Mouse (Mus musculus) ovary, adult 10 weeks (tissue): Measurements from ENCODE around the gene Lkaaear1. TPM values are rescaled to one million over a fixed set of nuclear protein-coding genes. Genes with fewer than 3 reads are reported as not detected.

ENCODE experiments used
- polyA plus RNA-seq: library from polyadenylated mRNA; stranded (reverse); fragments of 350-450 nt; fragmentation: Illumina TruSeq; extraction: RNeasy Lipid Tissue Mini Kit (QIAGEN cat#74804); gene quantifications from one replicate; pipeline ENCODE4 v1.2.3, GENCODE M21; 2014

Gene Lkaaear1
- polyA plus RNA-seq: not detected

DNA sequence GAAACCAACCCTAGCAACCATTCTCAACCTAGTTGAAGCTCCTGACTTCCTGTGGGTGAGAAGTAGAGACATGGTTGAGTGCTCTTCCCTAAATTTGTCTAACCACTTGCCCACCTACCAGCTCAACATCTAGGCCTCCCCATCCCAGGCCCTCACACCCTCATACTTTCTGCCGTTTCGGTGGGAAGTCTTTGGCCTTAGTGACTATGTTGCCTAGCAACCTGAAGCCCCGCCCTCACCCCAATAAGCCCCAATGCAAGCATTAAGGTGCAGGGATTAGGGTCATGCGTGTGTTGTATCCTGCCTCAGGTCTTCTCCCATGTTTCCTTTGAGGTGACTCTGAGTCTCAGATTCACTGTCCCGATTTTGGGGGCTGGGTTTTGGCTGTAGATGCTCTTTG, at the start of gene Lkaaear1:
TSS of gene Lkaaear1 (minus strand) at position 202 of the 400 bp plus-strand sequence.

DNA sequence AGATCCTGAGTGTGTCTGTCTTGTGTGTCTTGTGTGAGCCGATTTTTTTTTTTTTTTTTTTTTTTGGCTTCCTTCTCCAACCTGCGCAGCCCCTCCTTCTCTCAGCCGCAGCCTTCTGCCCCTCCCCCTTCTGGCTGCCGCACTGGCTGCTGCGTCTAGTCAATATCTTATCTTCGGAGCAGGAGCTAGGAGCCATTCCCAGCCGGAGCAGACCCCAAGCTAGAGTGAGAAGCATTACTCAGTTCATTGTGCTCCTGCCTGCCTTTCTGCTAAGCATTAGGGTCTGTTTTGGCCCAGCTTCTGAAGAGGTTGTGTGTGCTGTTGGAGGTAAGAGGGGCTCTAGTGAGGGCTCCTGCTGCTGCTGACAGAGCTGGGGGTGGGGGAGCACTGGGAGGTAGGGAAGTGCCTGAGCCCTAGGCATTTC, 16.7 kb upstream of the Lkaaear1 start, which contains the start of gene Oprl1:
TSS of gene Oprl1 (plus strand) at position 114 of the 424 bp plus-strand sequence.

DNA sequence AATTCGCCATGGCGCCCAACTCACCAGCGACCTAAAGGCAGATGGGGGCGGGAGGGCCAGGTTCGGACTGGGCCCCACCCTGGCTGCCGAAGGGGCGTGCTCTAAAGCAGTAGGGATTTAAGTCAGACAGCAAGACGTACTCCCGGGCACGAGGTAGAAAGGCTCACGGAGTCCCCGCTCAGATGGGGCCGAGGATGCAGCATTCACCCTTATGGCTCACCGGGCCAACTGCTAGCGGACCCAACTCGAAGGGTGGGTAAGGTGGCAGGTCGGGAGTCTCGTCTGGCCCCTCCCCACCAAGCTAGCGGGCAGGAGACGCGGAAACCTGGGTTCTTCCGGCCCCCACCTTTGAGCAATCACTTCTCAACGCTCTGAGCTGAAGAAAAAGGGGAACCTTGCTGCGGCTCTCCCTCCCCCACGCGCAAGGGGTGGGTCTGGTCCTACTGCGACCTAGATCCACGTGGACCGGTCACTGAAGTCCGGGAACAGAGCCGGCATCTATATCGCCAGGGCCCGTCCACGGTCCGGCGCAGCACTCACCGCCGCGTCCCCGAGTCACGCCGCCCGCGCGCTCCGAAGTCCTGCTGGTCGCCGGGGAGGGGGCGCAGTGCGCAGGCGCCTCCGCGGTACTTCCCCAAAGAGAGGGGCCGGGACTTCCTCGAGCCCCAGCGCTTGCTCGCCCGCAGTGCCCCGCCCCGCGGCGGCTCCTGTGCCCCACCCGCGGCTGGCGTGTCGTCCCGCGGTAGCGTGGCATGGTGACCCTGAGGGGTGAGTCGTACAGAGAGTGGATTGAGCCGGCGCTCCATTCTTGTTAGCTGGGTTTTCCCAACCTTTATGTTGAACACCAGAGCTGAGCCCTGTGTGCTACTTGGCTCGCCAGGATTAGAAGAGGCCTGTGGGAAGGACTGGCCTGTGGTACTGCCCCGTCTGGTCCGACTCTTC, 4.6 kb downstream of the Lkaaear1 start, which contains the start of gene Rgs19:
TSS of gene Rgs19 (minus strand) at position 639 of the 942 bp plus-strand sequence.

DNA sequence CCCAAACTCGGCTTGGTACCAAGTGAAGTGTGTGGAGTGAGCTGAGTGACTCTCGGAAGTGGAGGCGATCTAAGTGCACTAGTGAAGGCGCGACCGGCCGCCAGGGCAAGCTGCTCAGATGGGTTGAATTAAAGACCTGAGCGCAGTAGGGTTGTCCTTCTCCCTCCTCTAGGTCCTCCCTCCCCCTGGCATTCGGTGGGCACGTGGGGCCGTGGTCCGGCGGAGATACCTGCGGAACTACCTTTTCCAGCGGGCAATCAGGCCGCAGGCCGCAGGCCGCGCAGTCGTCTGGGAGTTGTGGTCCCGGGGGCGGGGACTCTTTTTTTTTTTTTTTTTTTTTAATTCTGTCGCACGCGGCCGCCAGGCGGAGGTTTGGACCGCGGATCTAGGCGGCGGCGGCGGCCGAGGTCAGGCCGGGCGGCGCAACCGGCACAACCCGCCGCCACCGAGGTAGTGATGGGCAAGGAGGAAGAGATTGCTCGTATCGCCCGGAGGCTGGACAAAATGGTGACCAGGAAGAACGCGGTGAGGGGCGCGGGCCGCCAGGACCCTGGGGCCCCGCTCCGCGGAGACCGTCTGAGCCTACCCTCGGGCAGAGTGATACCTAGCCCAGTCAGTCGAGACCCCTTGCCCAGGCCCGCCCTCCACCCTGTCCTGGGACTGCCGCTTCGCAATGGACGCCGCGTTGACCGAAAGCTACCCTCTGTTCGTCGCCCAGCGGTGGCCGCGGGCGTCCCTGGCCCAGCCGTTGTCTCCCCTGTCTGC, 18.1 kb downstream of the Lkaaear1 start, which contains the start of gene Tcea2:
TSS of gene Tcea2 (plus strand) at position 360 of the 765 bp plus-strand sequence.

DNA sequence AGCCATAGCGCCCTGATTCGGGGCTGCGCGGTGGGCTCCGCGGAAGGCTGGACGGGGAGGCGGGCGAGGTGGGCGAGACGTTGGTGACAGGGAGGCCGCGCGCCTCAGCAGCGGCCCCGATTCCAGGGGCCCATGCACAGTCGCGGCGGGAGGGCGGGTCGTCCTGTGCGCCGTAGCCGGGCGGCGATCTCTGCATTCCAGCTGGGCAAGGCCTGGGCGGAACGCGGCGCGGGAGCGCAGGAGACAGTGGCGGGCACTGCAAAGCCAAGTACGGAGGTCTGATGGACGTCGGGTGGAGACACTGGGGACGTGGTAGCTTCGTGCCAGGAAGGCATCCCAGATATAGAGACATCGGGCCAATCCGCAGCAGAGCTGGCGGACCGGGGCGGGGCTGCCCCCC, 26.9 kb downstream of the Lkaaear1 start, which contains the start of gene Sox18:
TSS of gene Sox18 (minus strand) at position 315 of the 400 bp plus-strand sequence.

GRCm38 (mm10) chr2:181656734-181657133, 41.5 kb downstream of the Lkaaear1 start, which contains the start of gene Gm29797:
Gene Gm29797, plus strand, starts transcription at chr2:181657034.

Other genes starting within 250 kb of the Lkaaear1 start
- 11.5 TPM for gene Zbtb46, start 239.0 kb downstream of the Lkaaear1 start, polyA plus RNA-seq
- gene Abhd16b, start 205.2 kb downstream of the Lkaaear1 start, polyA plus RNA-seq: not detected
- 69.5 TPM for gene Tpd52l2, start 201.3 kb downstream of the Lkaaear1 start, polyA plus RNA-seq
- 43.8 TPM for gene Dnajc5, start 178.0 kb downstream of the Lkaaear1 start, polyA plus RNA-seq
- gene Uckl1, start 113.5 kb downstream of the Lkaaear1 start, polyA plus RNA-seq: 9.2 TPM
- gene Prpf6, start 106.6 kb downstream of the Lkaaear1 start, polyA plus RNA-seq: 55.6 TPM
- 3.9 TPM for gene Zfp512b, start 105.6 kb downstream of the Lkaaear1 start, polyA plus RNA-seq
- gene Samd10, start 99.2 kb downstream of the Lkaaear1 start, polyA plus RNA-seq: 6.8 TPM
- not detected for gene Gm29797, start 41.4 kb downstream of the Lkaaear1 start, polyA plus RNA-seq
- 0.66 TPM for gene Sox18, start 26.8 kb downstream of the Lkaaear1 start, polyA plus RNA-seq
- gene Tcea2, start 18.1 kb downstream of the Lkaaear1 start, polyA plus RNA-seq: 0.43 TPM
- gene Rgs19, start 4.5 kb downstream of the Lkaaear1 start, polyA plus RNA-seq: 24.6 TPM
- gene Oprl1, start 16.6 kb upstream of the Lkaaear1 start, polyA plus RNA-seq: 0.88 TPM
- gene Myt1, start 64.9 kb upstream of the Lkaaear1 start, polyA plus RNA-seq: 0.11 TPM
- gene Pcmtd2, start 139.4 kb upstream of the Lkaaear1 start, polyA plus RNA-seq: 190 TPM
- gene Polr3k, start 165.9 kb upstream of the Lkaaear1 start, polyA plus RNA-seq: 97.0 TPM